Mouse (Mus musculus): ENCODE measurements around the gene Iqschfp. TPM values are rescaled to one million over a fixed set of nuclear protein-coding genes. Genes with fewer than 3 reads are reported as not detected.

The Iqschfp gene
- polyA plus RNA-seq, 1 experiment from 2014 or later, result not detected

DNA sequence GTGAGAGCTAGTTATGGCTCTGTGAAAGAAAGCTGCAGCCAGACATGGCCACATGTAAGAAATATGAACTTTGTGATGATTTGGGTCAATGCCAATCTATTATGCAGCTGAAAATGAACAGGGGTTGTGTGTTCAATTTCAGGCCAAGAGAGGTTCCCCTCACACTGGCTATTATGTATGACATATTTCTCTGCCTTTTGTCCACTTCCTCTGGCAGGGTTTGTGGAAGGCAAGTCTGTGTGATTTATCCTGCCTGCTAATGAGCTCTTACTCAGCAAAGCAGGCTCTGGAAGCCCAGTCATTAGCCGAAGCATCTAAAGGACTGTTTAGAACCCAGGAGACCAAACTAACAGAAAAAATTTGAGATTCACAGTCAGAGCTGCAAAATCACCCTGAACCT is 286.2 kb downstream of the Iqschfp start:
- Histone ChIP-seq H3K36me3 (no peaks in the 10 kb centered on the region), H3K4me1 (no peaks in the 10 kb centered on the region), H3K4me3 (no peak overlapping the region), H3K4me2 (no peak overlapping the region), H3K9ac (no peak overlapping the region), H3K27me3 (no peaks in the 10 kb centered on the region), H3K27ac (no peak overlapping the region), H3K9me3 (no peaks in the 10 kb centered on the region)
- 73% methylated on average over 1 of the region's 1 CpGs for WGBS
- no peak for ATAC-seq (ENCODE audit: insufficient number of reproducible peaks, insufficient read depth, low FRiP score, low TSS enrichment, low read depth)

DNA sequence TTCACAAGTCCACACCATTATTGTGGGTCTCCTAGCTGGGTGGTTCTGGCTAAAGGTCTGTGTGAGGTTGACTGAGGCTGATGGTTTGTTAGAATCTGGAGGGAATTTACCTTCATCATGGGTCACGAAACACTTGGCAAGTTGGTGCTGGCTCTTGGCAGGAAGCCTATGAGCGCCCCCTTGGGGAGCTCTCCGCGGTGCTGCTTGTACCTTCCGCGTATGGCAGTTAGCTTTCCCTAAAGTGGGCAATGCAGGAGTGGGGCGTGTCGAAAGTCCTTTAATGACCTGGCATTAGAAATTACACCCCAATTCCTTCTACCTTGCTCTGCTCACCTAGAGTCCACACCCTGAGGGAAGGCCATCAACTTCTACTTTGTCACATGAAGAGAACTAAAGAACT is 295.4 kb downstream of the Iqschfp start:
- no peaks in the 10 kb centered on the region for H3K4me1 ChIP-seq
- no peak overlapping the region for H3K4me3 ChIP-seq
- H3K27me3 ChIP-seq, result no peaks in the 10 kb centered on the region
- H3K36me3 ChIP-seq, result no peaks in the 10 kb centered on the region
- WGBS, result 59% methylated on average over 8 of the region's 8 CpGs
- no peak for ATAC-seq (ENCODE audit: insufficient number of reproducible peaks, insufficient read depth, low FRiP score, low TSS enrichment, low read depth)
- H3K9ac ChIP-seq, result no peak overlapping the region
- H3K4me2 ChIP-seq, result no peak overlapping the region
- H3K27ac ChIP-seq, result no peak overlapping the region
- no peaks in the 10 kb centered on the region for H3K9me3 ChIP-seq

- Histone ChIP-seq H3K9ac (no peak overlapping the region), H3K36me3 (no peaks in the 10 kb centered on the region), H3K27me3 (no peaks in the 10 kb centered on the region), H3K4me2 (no peak overlapping the region), H3K9me3 (no peaks in the 10 kb centered on the region), H3K27ac (no peak overlapping the region), H3K4me1 (no peaks in the 10 kb centered on the region), H3K4me3 (no peak overlapping the region)
- 80% methylated on average over 2 of the region's 2 CpGs for WGBS
- no peak for ATAC-seq (ENCODE audit: insufficient number of reproducible peaks, insufficient read depth, low FRiP score, low TSS enrichment, low read depth)
These were observed 297.1 kb downstream of the Iqschfp start for GRCm38 (mm10) chr3:68189100-68189499.

DNA sequence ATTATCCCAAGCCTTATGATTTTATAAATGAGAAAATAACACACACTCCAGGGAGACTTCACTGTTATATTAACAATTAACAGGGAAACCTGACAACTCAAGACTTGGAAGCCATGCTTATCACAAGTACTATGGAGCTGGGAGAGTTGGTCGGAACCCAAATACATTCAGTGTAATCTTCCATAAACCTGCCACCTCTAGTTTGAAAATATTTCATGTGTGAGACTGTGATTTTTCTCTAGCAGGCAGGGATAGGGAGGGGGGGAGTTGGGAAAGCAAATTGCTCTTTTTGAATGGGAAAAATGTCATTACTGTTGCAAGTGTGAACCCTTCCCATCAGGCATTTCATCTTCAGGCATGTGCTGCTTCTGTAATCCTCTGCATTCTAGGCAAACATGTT is 304.9 kb downstream of the Iqschfp start:
- Histone ChIP-seq H3K4me2 (no peak overlapping the region), H3K9ac (no peak overlapping the region), H3K27ac (no peak overlapping the region), H3K27me3 (no peaks in the 10 kb centered on the region), H3K4me3 (no peak overlapping the region), H3K4me1 (no peaks in the 10 kb centered on the region), H3K36me3 (no peaks in the 10 kb centered on the region), H3K9me3 (no peaks in the 10 kb centered on the region)
- ATAC-seq (ENCODE audit: insufficient number of reproducible peaks, insufficient read depth, low FRiP score, low TSS enrichment, low read depth), result no peak
- 94% methylated on average over 1 of the region's 1 CpGs for WGBS

DNA sequence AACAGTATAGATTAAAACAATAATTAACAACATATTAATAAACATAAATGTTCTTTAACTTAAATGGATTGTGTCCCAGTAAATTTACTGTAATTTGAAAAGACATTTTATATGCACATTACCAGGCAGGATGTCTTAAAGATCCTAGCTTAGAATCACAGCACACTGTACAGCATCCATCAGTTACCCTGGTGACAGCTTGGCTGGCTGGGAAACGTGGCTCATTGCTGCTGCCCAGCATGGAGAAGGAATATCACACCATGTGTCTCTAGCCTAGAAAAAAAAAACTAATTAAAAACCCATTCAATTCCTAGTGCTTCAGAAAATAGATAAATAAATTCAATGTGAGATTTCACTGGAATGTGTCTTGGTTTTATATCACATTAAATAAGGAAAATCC is 309.2 kb downstream of the Iqschfp start:
- no peak overlapping the region for H3K4me2 ChIP-seq
- no peaks in the 10 kb centered on the region for H3K4me1 ChIP-seq
- no peaks in the 10 kb centered on the region for H3K9me3 ChIP-seq
- H3K27ac ChIP-seq, result no peak overlapping the region
- no peak overlapping the region for H3K4me3 ChIP-seq
- H3K36me3 ChIP-seq, result no peaks in the 10 kb centered on the region
- H3K9ac ChIP-seq, result no peak overlapping the region
- ATAC-seq (ENCODE audit: insufficient number of reproducible peaks, insufficient read depth, low FRiP score, low TSS enrichment, low read depth), result no peak
- H3K27me3 ChIP-seq, result no peaks in the 10 kb centered on the region
- WGBS, result 43% methylated on average over 1 of the region's 1 CpGs

- ATAC-seq (ENCODE audit: insufficient number of reproducible peaks, insufficient read depth, low FRiP score, low TSS enrichment, low read depth), result no peak
- Histone ChIP-seq H3K9me3 (no peaks in the 10 kb centered on the region), H3K27ac (no peak overlapping the region), H3K27me3 (no peaks in the 10 kb centered on the region), H3K4me2 (no peak overlapping the region), H3K4me3 (no peak overlapping the region), H3K9ac (no peak overlapping the region), H3K36me3 (no peaks in the 10 kb centered on the region), H3K4me1 (no peaks in the 10 kb centered on the region)
- WGBS, result 80% methylated on average over 4 of the region's 4 CpGs
These were observed 310.3 kb downstream of the Iqschfp start for GRCm38 (mm10) chr3:68202162-68202902.

DNA sequence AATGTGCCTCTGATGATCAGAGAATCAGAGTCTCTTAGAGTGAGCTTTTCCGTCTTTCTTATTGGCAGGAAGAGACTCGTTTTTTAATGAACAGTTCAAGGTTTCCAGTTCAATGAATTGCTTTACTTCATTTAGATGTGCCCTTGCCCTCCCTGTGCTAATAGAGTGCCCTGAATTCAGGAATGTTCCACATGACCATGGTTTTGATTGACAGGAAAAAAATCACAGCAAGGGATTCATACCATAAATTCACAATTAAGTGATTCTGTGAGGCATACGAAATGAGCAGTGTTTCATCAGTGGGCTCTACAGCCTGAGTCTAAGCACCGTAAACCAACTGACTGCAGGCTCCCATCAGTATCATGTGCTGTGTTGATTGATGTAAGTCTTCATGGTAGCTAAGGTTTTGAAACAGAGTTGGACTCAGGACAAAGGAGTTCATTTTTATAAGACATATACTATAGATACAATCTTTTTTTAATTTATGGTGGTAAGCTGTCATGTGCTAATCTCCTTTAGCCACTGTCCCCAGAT is 312.0 kb downstream of the Iqschfp start:
- WGBS, result 64% methylated on average over 4 of the region's 4 CpGs
- Histone ChIP-seq H3K36me3 (no peaks in the 10 kb centered on the region), H3K27ac (no peak overlapping the region), H3K4me1 (no peaks in the 10 kb centered on the region), H3K4me3 (no peak overlapping the region), H3K4me2 (no peak overlapping the region), H3K9me3 (no peaks in the 10 kb centered on the region), H3K27me3 (no peaks in the 10 kb centered on the region), H3K9ac (no peak overlapping the region)
- ATAC-seq (ENCODE audit: insufficient number of reproducible peaks, insufficient read depth, low FRiP score, low TSS enrichment, low read depth), result no peak

GRCm38 (mm10) chr3:68210422-68210821 is 318.4 kb downstream of the Iqschfp start:
- H3K9me3 ChIP-seq, result no peaks in the 10 kb centered on the region
- no peak overlapping the region for H3K27ac ChIP-seq
- H3K4me2 ChIP-seq, result no peak overlapping the region
- no peaks in the 10 kb centered on the region for H3K27me3 ChIP-seq
- ATAC-seq (ENCODE audit: insufficient number of reproducible peaks, insufficient read depth, low FRiP score, low TSS enrichment, low read depth), result no peak
- no peaks in the 10 kb centered on the region for H3K36me3 ChIP-seq
- 0 out of 2 replicates have a peak, but pooled peaks cover 3% of the 10 kb centered on the region for H3K4me1 ChIP-seq
- no peak overlapping the region for H3K4me3 ChIP-seq
- 73% methylated on average over 4 of the region's 4 CpGs for WGBS
- H3K9ac ChIP-seq, result no peak overlapping the region

DNA sequence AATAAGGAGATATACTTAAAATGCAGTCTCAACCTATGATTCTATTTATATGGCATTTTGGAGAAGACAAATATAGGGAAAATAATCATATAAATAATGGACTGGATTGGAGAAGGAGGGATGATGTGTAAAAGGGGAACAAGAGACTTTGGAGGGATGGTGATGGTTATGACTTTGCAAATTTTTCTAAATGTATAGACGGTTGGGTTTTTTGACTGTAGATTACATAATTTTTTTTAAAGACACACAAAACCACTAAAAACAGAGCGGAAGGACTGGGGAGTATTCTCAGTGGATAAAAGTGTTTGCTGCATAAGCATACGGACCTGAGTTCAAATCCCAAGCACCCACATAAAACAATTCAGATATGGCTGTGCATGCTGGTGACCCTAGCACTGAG is 329.4 kb downstream of the Iqschfp start:
- Histone ChIP-seq H3K27ac (no peak overlapping the region), H3K27me3 (no peaks in the 10 kb centered on the region), H3K36me3 (no peaks in the 10 kb centered on the region), H3K4me2 (no peak overlapping the region), H3K4me1 (no peaks in the 10 kb centered on the region), H3K9ac (no peak overlapping the region), H3K9me3 (no peaks in the 10 kb centered on the region), H3K4me3 (no peak overlapping the region)
- WGBS, result 91% methylated on average over 3 of the region's 3 CpGs
- no peak for ATAC-seq (ENCODE audit: insufficient number of reproducible peaks, insufficient read depth, low FRiP score, low TSS enrichment, low read depth)

- WGBS, result 90% methylated on average over 2 of the region's 2 CpGs
These were observed 347.9 kb downstream of the Iqschfp start for GRCm38 (mm10) chr3:68239887-68240286.

DNA sequence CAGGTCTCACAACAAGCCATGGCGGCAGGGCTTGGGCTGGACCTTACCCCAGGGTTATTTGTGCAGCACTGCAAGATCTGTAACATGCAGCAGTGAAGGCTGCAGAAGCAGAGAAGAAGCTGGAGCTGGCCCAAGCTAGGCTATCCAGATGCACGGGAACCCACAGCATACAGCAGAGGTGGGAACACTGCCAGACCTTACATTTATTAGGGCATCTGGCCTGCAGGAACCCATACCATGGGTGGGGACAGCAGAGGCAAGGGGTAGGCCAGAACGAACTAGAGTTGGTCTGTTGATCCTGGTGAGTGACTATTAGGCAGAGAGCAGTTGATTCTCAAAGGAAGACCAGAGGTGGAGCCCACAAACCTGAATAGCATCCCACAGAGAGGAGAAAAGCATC is 351.2 kb downstream of the Iqschfp start:
- 64% methylated on average over 3 of the region's 3 CpGs for WGBS
- Histone ChIP-seq H3K9me3 (no peaks in the 10 kb centered on the region), H3K27me3 (no peaks in the 10 kb centered on the region), H3K4me2 (no peak overlapping the region), H3K9ac (no peak overlapping the region), H3K4me3 (no peak overlapping the region), H3K27ac (no peak overlapping the region), H3K4me1 (peaks cover 5% of the 10 kb centered on the region; the same call in 1 of the 2 replicates), H3K36me3 (no peaks in the 10 kb centered on the region)
- no peak for ATAC-seq (ENCODE audit: insufficient number of reproducible peaks, insufficient read depth, low FRiP score, low TSS enrichment, low read depth)

More at GRCm38 (mm10) chr3:68239887-68240286, 347.9 kb downstream of the Iqschfp start:
- ATAC-seq (ENCODE audit: insufficient number of reproducible peaks, insufficient read depth, low FRiP score, low TSS enrichment, low read depth), result no peak
- H3K36me3 ChIP-seq, result no peaks in the 10 kb centered on the region
- no peak overlapping the region for H3K9ac ChIP-seq
- H3K27ac ChIP-seq, result no peak overlapping the region
- H3K4me2 ChIP-seq, result no peak overlapping the region
- no peaks in the 10 kb centered on the region for H3K9me3 ChIP-seq
- H3K27me3 ChIP-seq, result no peaks in the 10 kb centered on the region
- H3K4me1 ChIP-seq, result peaks cover 5% of the 10 kb centered on the region; the same call in 1 of the 2 replicates
- no peak overlapping the region for H3K4me3 ChIP-seq

DNA sequence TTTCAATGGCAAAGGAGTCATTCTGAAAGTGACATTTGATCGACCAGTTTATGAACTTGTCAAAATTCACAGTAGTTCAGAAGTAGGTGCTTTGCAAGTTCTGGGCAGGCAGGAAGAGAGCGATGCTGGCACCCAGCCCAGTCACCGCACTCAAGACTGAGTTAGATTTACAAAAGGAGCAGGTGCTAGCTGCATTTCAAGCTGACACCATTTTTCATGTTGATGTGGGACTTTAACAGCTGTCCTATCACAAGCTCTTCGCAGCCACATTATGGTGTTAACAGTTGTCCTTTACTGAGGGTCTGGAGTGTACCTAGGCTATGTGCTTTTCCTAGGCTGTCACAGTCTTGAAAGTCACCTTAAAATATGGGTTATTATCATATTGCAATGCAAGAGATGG is 354.1 kb downstream of the Iqschfp start:
- no peaks in the 10 kb centered on the region for H3K27me3 ChIP-seq
- peaks cover 5% of the 10 kb centered on the region; the same call in 1 of the 2 replicates for H3K4me1 ChIP-seq
- no peak overlapping the region for H3K4me2 ChIP-seq
- 84% methylated on average over 4 of the region's 4 CpGs for WGBS
- no peak overlapping the region for H3K4me3 ChIP-seq
- H3K9ac ChIP-seq, result no peak overlapping the region
- H3K27ac ChIP-seq, result no peak overlapping the region
- H3K9me3 ChIP-seq, result no peaks in the 10 kb centered on the region
- H3K36me3 ChIP-seq, result no peaks in the 10 kb centered on the region
- ATAC-seq (ENCODE audit: insufficient number of reproducible peaks, insufficient read depth, low FRiP score, low TSS enrichment, low read depth), result no peak

Measured in embryonic facial prominence, embryonic 13.5 days (tissue).